Comparison of ENCODE assay signal across 24 mouse cellular contexts in the genomic region with DNA sequence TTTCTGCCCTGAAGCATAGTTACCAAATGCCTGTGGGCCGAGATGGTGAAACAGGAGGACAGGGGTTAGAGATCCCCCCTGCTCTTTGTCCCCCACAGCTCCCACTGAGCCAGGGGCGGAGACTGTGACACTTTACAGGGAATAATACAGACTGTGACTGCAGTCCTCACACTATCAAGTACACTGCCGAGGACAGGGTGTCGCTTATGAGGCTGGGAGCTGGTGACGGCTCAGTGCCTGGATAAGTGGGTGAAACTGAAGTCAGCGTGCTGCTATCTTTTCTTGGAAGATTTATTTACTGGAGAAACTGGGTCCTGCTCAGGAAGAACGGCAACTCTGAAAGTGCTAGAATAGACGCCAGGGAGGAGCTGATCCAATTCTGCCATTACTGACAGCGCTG. TPM values are rescaled to one million over a fixed set of nuclear protein-coding genes. Genes with fewer than 3 reads are reported as not detected.
A peak's percentile ranks its signal among the peaks of the same experiment; 100 is the strongest.
DNase-seq lines count a peak whose midpoint lies in the region; ATAC-seq and TF ChIP-seq lines count a peak whose summit lies in the region.
"Had no signal": no experiment of that assay in that cellular context is flagged by ENCODE, and none has a peak within 500 bp of the region (broad histone marks: within the 10 kb centered on the region; RNA-seq: fewer than 3 reads in every experiment).

No protein-coding gene starts in this region.

- H3K27ac ChIP-seq in heart, embryonic 14.5 days (replicated peaks in 1 of 2; ENCODE audit: control insufficient read depth in 1 of 2, insufficient read depth in 1 of 2, low read depth in 2 of 2, low read length in 2 of 2), result peak overlapping the region; percentile 75 to 83
- no peak overlapping the region for H3K27ac ChIP-seq in lung, embryonic 16.5 days (ENCODE audit: low read length)
- H3K27ac ChIP-seq: hindbrain, embryonic 10.5 days; limb, embryonic 12.5 days; liver, embryonic 13.5 days; neural tube, embryonic 12.5 days had no signal

- peak overlapping the region; percentile 50 for H3K9ac ChIP-seq in heart, embryonic 14.5 days (ENCODE audit: low read length)
- H3K9ac ChIP-seq in lung, embryonic 16.5 days (ENCODE audit: low read length), result no peak overlapping the region
- H3K9ac ChIP-seq: forebrain, postnatal 0 days; limb, embryonic 12.5 days; liver, embryonic 13.5 days; neural tube, embryonic 12.5 days had no signal

- peak overlapping the region; percentile 59 for H3K4me2 ChIP-seq in heart, embryonic 14.5 days (ENCODE audit: low read length)
- H3K4me2 ChIP-seq in lung, embryonic 16.5 days (ENCODE audit: low read depth, low read length), result no peak overlapping the region
- H3K4me2 ChIP-seq: limb, embryonic 12.5 days; liver, embryonic 13.5 days; neural tube, embryonic 12.5 days had no signal

- TF ChIP-seq POLR2A in lung, adult 2 months (IDR thresholded peaks at IDR 0.05; ENCODE audit: borderline replicate concordance, extremely low read depth, low read depth, low read length), result no peak

- H3K36me3 ChIP-seq in heart, embryonic 14.5 days (ENCODE audit: control insufficient read depth, insufficient read depth, low read length), result peaks cover 40% of the 10 kb centered on the region
- H3K36me3 ChIP-seq in lung, embryonic 16.5 days (ENCODE audit: control insufficient read depth, insufficient read depth, low read length), result 0 out of 2 replicates have a peak, but pooled peaks cover 4% of the 10 kb centered on the region
- H3K36me3 ChIP-seq: liver, embryonic 13.5 days had no signal

- peak; percentile 79 for ATAC-seq in frontal cortex, adult (ENCODE audit: low TSS enrichment)
- peak; percentile 80 for ATAC-seq in heart, embryonic 14.5 days (ENCODE audit: insufficient number of reproducible peaks, insufficient read depth, low FRiP score, low read depth)
- ATAC-seq in lung, embryonic 16.5 days (ENCODE audit: low read depth), result 0 out of 2 replicates have a peak, but pooled peaks have one; percentile 17
- ATAC-seq in megakaryocyte progenitor cell, adult 5-6 weeks (replicated peaks; ENCODE audit: poor library complexity), result no peak
- ATAC-seq: forebrain, postnatal 0 days; hindbrain, embryonic 16.5 days; intestine, embryonic 16.5 days had no signal

- WGBS in heart, embryonic 14.5 days, result 18% methylated on average over 9 of the region's 9 CpGs
- WGBS in lung, embryonic 16.5 days, result 43% methylated on average over 9 of the region's 9 CpGs
- WGBS in lung, adult 2 months, result 65% methylated on average over 9 of the region's 9 CpGs

- no peak overlapping the region for H3K4me3 ChIP-seq in heart, embryonic 14.5 days (ENCODE audit: control insufficient read depth in 1 of 2, insufficient read depth in 1 of 2, low read depth in 1 of 2, low read length in 2 of 2)
- H3K4me3 ChIP-seq in lung, embryonic 16.5 days (ENCODE audit: low read length), result no peak overlapping the region
- no peak overlapping the region for H3K4me3 ChIP-seq in lung, adult 2 months (replicated peaks; ENCODE audit: extremely low read depth, low read depth, low read length)
- H3K4me3 ChIP-seq: hindbrain, embryonic 10.5 days; limb, embryonic 12.5 days; liver, embryonic 13.5 days; neural tube, embryonic 12.5 days had no signal

- no peaks in the 10 kb centered on the region for H3K9me3 ChIP-seq in heart, embryonic 14.5 days (ENCODE audit: control insufficient read depth, low read length)
- H3K9me3 ChIP-seq in lung, embryonic 16.5 days (ENCODE audit: control insufficient read depth, low read length), result no peaks in the 10 kb centered on the region
- H3K9me3 ChIP-seq: hindbrain, embryonic 10.5 days; limb, embryonic 12.5 days; liver, embryonic 13.5 days; neural tube, embryonic 12.5 days had no signal

- peaks cover 16 to 36% of the 10 kb centered on the region in 2 experiments for H3K4me1 ChIP-seq in heart, embryonic 14.5 days (ENCODE audit: control insufficient read depth in 2 of 2, insufficient read depth in 2 of 2, low read length in 2 of 2)
- no peaks in the 10 kb centered on the region for H3K4me1 ChIP-seq in lung, embryonic 16.5 days (replicated peaks; ENCODE audit: control insufficient read depth, insufficient read depth, low read length)
- no peaks in the 10 kb centered on the region for H3K4me1 ChIP-seq in lung, adult 2 months (ENCODE audit: control insufficient read depth, insufficient read depth, low read length)
- H3K4me1 ChIP-seq: neural tube, embryonic 12.5 days had no signal

- TF ChIP-seq CTCF in lung, adult 2 months (IDR thresholded peaks at IDR 0.05; ENCODE audit: insufficient read depth, low read length), result no peak

- DNase-seq in frontal cortex, adult 2 months (ENCODE audit: extremely low spot score in 1 of 2, low spot score in 1 of 2), result no peak
- no peak for DNase-seq in heart, adult 11 months
- DNase-seq in lung, adult 2 months, result no peak
- DNase-seq in heart, postnatal 4 days, result peak; percentile 30
- DNase-seq: adrenal gland, adult 8-10 months; cerebellum, adult 18-20 months; cerebellum, postnatal 14 days; forebrain, postnatal 0 days; gastrocnemius, postnatal 36 days; liver, embryonic 13.5 days; lung, postnatal 14 days; midbrain, embryonic 14.5 days; retina, postnatal 1 day; right cerebral cortex, postnatal 4 days; thymus, adult 2 months had no signal

- no peaks in the 10 kb centered on the region for H3K27me3 ChIP-seq in heart, embryonic 14.5 days (ENCODE audit: control insufficient read depth, insufficient read depth, low read length)
- H3K27me3 ChIP-seq in lung, embryonic 16.5 days (ENCODE audit: control insufficient read depth, insufficient read depth, low read depth, low read length), result no peaks in the 10 kb centered on the region
- H3K27me3 ChIP-seq: limb, embryonic 12.5 days; liver, embryonic 13.5 days; neural tube, embryonic 12.5 days had no signal

RNA-seq across cellular contexts. Expression of gene Rheb, which starts 47.4 kb away (rescaled TPM):
- polyA plus RNA-seq in frontal cortex, adult 2 months (2012; rRNA removed), result 113 and 114 TPM in 2 replicates
- polyA plus RNA-seq in heart, embryonic 14.5 days (2014; fragmentation: Nextera tagmentation; extraction: Ambion mirVana), result 274 and 275 TPM in 2 replicates
- polyA plus RNA-seq in lung, embryonic 16.5 days (2015; fragmentation: Nextera tagmentation; extraction: Ambion mirVana), result 191 and 204 TPM in 2 replicates
- polyA plus RNA-seq in lung, adult 2 months (2012; rRNA removed), result 27.1 and 28.9 TPM in 2 replicates
- total RNA-seq in heart, postnatal 4 days (2021), result 100 to 1,000 TPM in 1 of 2 experiments, 10 to 100 TPM in 1; 99.3 to 100 TPM
- total RNA-seq in megakaryocyte progenitor cell, adult 5-6 weeks (2015), result 102 and 112 TPM in 2 replicates
- total RNA-seq in megakaryocyte progenitor cell, adult 5-6 weeks (2017), result 45.9 and 46.0 TPM in 2 replicates
